Mouse (Mus musculus) effector memory CD4-positive, alpha-beta T cell, adult 7 months (primary cell): ENCODE results near the gene Pbp2. TPM values are rescaled to one million over a fixed set of nuclear protein-coding genes. Genes with fewer than 3 reads are reported as not detected.

Experiments used
- polyA plus RNA-seq: library from polyadenylated mRNA; unstranded; fragments of 100-300 nt; shearing (Covaris generic); gene quantifications from one replicate; pipeline ENCODE4 v1.2.1, GENCODE M21; 2017

The Pbp2 gene
- not detected for polyA plus RNA-seq

DNA sequence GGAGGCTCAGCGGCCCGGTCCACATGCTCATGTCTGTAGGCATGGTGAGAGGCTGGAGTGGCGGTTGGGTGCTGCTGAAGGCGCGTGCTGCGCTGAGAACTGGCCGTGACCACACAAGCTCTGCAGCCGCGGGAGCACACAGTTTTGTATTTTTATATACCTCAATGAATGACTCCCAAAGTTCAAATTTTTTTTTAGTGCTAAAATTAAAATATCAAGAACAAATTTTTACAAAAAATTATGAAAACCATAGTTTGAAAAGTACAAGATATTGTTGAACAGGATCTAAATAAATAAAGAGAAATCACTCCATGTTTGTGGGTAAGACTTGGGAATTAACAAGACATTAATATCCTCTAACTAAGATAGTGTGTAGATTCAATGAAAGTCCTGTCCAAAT is at the start of gene Pbp2:
TSS of gene Pbp2 (minus strand) at position 101 of the 400 bp plus-strand sequence.

Other genes with a start within 250 kb of the Pbp2 start
- gene Gprc5a, start 244.8 kb downstream of the Pbp2 start, polyA plus RNA-seq = 2.0 TPM
- not detected for gene Gprc5d, start 192.1 kb downstream of the Pbp2 start, polyA plus RNA-seq
- gene Fam234b, start 112.4 kb downstream of the Pbp2 start, polyA plus RNA-seq = 11.8 TPM
- not detected for gene Hebp1, start 112.4 kb downstream of the Pbp2 start, polyA plus RNA-seq
- gene Gsg1, start 56.1 kb downstream of the Pbp2 start, polyA plus RNA-seq = not detected
- gene Emp1, start 52.1 kb upstream of the Pbp2 start, polyA plus RNA-seq = 89.7 TPM